Mouse (Mus musculus) cerebellum, adult 8-10 months (tissue): ENCODE measurements at regions not wholly inside any gene's neighbourhood (a gene's known extent, or its start where the extent isn't known, plus 50 kb on each side); places are given as distances from the start of the nearest gene placed in this dataset.
A peak's percentile ranks its signal among the peaks of the same experiment; 100 is the strongest.

Experiments used
- DNase-seq: peaks from one replicate; pipeline ENCODE4 v3.0.0; 2022

DNA sequence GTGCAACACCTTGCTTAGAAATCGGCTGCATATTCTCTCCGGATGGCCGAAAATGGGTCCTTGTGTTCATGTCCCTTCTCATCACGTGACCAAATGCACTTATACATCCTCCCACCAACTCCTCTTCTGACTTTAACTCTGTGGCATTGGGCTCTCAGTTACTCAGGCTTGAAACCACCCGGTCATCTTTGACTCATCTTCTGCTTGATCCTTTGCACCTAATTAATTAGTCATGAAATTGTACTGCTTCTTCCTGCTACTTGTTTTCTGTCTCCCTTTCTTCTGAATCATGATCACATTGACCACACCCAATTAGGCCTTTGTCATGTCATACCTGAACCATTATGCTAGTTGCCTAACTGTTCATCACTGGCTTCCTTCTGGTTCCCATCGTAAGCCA is 208.4 kb upstream of the Fam241a start:
- DNase-seq: no peak

DNA sequence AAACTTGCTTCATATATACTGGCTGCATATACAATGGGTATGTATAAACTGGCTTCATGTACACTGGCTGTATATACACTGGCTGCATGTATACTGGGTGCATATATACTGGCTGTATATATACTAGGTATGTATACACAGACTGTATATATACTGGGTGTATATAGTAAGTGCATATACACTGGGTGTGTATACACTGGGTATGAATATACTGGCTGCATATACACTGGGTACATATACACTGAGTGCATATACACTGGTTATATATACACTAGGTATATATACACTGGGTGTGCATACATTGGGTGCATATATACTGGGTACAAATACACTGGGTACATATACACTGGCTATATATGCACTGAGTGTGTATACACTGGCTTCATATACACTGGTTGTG is 196.9 kb upstream of the Fam241a start:
- DNase-seq: no peak

DNA sequence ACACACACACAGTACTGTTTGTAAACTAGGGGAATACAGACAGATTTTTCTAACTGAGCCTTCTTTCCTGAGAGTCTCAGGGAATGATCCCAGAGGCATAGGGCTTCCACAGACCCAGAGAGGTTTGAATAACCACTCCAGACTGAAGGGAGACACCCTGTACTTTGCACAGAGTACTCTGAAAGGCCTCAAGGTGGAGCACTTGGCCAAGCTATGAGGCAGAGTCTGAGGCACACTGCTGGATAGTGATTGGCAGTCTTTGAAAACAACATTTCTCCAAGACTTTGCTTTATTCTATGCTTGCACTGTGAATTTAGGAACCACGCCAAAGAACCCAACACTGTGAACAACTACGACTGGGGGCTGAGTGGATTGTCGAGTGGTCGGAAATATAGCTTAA is 192.1 kb upstream of the Fam241a start:
- DNase-seq: no peak

DNA sequence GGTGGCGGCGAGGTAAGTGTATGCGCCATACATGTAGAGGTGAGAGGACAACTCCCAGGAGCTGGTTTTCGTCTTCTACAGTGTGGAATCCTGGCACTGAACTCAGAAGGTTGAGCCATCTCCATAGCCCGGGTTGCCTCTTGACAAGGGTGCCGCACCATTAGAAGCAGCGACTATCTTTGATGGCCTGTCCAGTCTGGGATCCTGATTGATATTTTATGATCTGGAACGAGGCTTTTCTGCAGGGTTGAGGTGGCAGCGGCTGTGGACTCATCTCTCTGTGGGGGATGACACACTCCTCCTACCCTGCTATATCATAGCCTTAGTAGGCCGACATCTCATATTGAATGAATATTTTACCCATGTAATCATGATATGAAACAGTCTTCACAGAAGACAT is 191.0 kb upstream of the Fam241a start:
- no peak for DNase-seq

DNA sequence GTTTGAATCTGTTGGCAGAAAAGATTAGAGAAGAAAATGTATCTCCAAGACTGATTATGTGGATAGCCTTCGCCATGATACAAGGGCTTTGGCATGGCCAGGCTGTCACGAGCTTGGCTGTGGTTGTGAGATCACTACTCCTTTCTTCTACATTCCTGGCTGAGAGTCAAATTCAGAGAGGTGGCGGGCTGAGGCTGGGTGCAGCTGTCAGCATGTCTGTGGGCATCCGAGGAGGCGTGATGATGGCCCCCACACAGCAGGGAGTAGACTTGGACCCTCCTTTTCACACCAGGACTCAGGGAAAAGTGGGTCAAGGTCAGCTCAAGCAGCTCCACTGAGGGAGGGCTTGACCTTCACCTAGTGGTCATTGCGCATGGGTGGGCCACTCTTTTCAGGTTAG is 186.3 kb upstream of the Fam241a start:
- no peak for DNase-seq

DNA sequence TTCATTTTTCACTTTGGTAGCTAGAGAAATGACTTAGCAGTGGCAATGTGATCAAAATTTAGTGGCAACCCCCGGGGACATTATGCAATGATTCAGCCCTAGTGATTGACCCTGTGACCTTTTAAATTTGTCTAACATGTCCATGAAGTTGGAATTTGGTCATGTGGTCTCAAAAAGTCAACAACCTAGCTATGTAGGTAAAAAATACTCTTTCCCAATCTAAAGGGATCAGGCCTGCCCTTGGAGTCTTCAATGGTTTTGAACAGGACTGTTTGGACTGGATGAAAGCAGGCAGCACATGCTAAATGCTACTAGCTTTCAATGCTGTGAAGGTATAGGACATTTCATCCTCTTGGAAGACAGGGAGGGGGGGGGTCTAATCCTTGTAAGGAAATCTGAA is 185.3 kb upstream of the Fam241a start:
- DNase-seq: no peak

DNA sequence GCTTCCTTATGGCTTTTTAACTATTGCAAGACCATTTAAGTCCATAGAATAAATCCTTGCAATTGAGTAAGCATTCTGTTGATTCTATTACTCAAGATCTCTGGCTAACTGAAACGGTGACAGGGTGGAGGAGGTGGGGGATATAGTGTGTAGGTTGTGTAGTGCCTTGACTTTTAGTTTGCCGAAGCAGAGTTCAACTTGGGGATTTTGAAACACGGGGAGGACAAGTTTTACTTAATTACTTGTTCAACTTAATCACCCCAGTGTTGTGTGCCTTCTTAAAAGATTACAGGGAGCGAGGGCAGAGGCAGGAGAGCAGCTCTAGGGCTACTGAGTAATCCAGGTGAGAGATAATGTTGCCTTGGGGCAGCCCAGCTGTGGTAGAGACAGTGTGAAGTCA is 171.7 kb upstream of the Fam241a start:
- no peak for DNase-seq

DNA sequence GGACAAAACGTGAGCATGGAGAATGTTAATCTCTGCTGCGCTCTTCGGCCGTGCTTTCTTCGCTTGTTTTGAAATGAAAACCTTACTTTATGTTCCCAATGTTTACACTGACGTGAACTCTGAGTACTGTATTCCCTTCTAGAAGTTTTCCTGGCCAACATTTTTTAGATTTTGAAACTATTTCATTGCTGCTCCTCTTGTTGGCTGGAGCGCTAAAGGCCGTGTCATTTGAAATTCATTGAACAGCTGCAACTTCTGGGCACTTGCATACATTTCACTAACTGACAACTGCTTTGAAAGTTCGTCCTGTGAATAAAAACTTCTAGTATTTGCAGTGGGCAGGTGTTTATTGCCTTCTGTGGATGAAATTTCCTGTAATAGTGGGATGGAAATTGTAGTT is 157.9 kb upstream of the Fam241a start:
- DNase-seq: no peak

DNA sequence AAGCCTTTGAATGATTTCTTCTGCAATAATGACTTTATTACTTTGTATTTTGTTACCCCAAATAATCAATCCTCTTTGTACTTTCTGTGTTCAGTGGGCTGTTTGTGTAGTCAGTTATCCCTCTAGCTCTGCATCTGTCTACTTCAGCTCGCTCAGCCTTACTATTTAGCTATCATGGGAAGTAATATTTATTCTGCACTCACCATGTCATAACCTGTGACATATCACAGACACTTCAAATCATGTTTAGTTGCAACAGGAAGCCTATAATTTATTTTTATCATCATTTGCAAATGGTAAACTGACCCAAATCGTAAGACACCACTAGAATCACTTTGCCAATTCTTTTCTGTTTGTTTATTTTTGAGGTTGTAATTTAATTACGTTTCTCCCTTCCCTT is 147.6 kb upstream of the Fam241a start:
- no peak for DNase-seq

DNA sequence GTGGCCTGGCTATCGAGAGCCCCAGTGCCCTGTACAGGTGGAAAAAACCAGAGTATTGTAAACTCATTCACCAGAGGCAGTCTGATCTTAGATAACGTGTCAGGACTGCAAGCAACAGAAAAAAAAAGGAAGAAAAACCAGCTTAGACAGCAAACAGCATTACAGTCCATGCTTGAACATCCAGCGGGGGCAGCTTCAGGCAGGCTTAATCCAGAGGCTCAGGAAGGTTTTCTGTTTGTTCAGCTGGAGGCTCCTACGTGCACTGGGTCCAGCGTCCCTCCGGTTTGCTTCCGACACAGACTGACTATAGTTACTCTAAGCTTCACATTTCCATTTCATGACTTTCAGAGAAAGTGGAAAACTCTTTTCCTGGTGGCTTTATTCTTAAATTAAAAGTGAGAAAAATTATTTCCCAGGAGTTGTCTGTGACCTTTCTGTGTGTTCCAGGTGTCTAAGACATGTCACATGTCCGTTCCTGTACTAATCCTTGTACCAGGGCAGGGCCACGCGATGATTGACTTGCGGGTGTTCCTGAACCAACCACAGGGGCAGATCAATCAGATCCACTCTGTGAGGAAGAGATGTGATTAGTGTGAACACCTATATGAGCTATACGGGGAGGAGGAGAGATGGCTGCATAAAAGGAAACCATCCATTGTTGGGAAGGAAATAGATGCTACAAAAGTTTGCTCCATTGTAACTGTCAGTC is 144.4 kb upstream of the Fam241a start:
- DNase-seq: no peak

DNA sequence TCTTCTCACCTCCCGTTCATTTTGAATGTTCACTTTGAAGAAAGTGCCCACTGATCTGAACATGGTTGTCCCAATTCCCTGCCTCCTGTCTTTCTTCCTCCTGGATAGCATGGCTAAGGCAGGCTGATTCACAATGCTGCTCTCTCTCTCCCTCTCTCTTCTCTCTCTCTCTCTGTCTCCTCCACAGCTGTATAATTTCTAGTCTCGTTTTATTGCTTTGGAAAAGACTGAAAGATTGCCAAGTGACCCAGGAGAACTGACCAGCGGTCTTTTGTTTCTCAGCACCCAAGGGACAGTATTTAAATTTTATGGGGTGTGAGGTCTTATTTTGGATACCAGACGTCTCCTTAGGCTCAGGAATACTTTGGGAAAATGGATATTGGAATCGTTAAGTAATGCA is 143.1 kb upstream of the Fam241a start:
- no peak for DNase-seq

DNA sequence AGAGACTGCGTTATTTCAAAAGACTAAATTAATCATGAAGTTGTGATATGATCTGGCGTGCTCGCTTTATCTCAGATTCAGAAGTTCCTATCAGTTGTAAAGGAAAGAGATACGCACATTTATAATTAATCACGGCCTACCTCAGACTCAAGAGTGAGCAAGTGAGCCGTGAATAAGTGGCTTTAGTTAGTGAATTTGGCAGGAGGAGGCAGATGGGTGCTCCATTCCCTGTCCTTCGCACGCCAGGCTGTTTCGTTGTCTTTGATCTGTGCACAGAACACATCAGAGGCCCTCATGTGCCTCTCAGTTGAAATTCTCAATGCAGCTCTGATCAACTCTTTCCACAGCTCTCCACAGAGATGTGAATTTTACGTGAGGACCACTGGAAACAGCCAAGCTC is 140.4 kb upstream of the Fam241a start:
- DNase-seq: no peak

DNA sequence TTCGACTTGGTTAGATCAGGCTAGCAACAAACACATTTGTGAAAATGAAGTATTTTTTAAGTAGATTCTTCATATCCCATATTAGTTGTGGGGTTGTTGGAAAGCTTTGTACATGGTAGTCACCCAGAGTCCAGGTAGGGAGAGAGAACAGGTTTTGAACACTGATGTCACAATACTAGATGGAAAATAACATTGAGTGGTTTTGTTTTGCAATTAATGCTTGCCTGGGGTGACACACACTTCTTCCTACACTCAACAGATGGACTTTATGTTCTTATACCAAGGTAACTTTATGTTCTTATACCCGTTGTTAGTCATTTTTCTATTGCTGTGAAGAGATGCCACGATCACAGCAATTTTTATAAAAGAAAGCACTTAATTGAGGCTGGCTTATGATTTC is 134.2 kb upstream of the Fam241a start:
- no peak for DNase-seq

DNA sequence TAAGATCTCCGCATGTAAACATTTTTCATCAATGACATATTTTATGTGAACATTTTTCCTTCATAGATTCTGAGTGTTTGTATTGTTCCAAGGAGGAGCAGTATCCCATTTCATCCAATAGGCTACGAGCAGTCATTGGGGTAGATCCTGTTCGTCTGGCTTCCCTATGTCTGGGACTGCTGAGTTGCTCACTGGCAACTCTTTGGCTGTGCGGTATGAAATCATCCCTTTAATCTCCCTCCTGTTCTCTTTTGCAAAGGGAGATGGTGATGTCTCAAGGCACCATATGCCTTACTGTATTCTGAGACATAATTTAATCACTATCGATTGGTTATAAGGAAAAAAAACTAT is 133.4 kb upstream of the Fam241a start:
- no peak for DNase-seq

DNA sequence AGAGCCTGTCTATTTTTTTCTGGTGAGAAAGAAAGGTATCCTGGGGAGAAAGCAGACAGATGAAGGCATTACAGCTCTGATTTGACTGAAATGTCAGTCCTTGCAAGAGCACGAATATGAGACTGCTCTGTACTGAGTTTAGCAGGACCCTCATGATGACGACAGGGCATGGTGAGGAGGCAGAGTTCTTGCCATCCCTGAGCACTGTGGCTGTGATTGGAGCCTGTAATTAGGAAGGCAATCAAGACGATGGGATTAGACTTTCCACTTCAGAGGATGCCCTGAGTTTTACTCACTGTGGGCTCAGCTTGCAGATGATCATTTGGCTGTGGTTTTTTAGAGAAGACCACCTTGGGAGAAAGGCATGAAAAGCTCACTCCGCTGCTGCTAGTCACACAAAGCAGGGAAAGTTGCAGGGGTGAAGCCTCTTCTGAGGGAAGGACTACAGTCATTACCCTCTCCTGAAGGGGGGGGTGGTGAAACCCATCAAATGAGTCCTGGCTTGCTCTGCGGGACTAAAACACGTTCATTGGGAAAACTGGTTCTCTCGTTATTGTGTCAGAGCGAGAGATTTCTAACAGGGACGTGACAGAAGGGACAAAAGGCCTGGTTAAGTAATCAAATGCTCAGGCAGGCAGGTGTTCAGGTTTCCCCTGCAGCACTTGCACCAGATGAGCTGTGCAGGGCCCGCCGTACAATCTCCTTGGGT is 132.9 kb upstream of the Fam241a start:
- DNase-seq: no peak

DNA sequence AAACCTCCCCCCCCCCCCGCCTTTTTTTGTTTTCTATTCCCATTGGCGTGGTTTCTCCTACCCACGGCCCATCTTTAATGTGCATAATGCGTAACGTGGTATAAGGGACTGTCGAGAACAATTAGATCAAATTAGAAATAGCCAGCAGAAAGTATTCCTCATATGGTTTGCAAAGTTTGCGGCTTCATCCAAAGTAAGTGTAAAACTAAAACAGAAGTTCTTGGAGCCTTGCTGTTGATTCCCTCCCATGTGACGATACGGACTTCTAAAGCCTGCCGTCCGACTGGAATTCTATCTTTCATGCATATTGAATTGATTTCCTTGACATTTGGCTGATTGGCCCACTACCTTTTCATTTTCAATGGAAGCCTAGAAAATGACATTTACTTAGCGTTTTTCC is 128.7 kb upstream of the Fam241a start:
- DNase-seq: no peak

DNA sequence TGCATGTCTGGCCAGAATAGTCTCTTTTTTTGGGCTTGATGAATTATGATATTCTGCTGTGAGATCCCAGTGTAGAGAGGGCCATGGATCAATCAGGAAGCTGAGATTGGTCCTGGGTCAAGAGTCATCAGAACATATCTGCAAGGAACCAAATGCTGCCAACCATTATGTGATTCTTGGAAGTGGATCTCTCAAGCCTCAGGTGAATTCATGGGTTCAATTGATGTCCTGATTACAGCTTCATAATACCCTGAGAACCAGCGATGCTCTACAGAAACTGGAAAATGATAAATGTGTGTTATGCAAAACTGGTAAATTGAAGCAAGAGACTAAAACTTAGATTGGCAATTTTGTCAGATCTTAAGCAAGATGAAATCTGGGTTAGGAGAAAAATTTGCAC is 118.8 kb upstream of the Fam241a start:
- DNase-seq: no peak

DNA sequence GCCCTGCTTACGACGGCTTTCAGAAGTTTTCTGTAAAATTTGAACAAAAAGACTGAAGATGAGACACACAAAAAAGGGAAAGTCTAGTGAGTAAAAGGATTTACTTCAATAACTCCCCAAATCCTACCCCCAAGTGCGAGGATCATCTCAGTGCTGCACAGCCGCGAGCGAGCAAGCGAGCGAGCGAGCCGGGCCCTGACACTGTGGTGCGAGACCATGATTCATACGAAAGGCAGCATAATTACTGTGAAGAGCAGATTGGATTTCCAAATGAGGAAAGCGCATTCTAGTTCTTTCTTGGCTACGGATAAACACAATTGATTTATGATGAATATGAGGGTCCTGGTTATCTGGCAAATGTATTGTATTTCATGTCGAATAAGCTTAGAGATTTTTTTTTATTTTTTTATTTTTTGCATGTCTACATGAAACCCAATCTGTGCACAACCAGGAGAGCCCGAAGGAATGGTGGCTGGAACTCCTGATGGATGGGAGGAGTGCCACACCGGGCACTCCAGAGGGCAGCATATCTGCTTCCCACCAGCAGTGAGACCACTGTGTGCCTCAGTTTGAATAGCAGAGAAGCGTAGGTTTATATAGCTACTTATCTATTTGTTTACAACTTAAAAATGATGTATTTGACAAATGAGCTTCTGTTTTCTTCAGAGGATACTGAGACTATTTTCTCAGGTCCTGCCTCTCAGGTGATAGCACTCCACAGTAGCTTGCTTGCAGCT is 106.9 kb upstream of the Fam241a start:
- DNase-seq: no peak

DNA sequence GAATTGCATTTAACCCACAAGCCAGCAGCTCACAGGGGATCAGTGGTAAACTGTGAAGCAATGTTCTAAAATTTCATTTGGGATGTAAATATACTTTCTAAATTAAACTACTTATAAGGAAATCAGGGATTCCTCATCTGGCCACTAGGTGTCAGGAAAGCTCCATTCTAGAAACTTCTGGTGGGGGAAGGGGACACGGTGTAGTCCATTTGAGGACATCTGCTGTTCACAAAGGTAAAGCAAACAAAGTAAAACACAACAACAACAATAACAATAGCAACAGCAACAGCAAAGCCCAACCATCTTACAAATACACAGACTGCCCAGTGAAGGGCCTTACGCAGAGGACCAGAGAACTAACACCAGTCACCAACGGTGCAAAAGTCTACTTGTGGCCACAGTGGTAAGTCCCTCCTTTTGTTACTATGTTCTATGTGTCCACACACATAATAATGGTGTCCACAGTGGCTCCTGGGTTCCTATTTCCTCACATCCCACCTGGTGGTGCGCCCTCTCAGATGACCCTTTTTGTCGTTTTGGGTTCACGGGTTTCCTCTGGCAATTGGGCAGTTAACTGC is 105.9 kb upstream of the Fam241a start:
- no peak for DNase-seq

DNA sequence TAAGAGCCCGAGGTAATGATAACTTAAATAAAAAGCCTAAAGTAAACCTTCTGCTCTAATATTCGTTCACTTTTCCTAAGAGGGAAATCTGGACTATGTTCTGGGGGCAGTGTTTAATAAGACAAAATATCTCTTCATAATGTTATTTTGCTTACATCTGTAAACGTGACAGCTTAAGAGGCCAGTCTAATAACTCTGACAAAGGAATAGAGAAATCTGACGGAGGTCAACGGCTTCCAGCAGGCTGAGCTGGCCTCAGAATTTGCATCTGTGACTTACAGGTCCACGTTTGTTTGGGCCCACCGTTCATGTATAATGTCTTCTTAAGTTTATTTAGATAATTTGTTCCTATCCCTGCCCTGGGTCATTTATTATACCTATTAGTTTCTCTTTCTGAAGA is 99.6 kb upstream of the Fam241a start:
- no peak for DNase-seq

DNA sequence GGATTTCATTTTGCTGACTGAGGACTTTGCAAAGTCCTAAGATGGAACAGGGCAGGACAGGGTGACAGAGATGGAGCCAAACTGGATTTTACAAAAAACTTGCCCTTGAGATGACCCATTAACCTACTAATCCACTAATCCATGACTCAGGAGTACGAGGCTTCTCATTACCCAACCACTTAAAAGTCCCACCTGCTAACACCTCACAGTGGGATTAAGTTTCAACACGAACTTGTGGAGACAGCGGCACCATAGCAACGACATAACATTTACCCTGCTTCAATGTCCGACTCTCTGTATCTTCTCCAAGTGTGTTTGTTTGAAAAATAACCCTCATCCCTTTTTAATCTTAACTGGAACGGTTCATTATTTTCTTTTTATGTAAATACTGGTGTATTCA is 91.5 kb upstream of the Fam241a start:
- no peak for DNase-seq

DNA sequence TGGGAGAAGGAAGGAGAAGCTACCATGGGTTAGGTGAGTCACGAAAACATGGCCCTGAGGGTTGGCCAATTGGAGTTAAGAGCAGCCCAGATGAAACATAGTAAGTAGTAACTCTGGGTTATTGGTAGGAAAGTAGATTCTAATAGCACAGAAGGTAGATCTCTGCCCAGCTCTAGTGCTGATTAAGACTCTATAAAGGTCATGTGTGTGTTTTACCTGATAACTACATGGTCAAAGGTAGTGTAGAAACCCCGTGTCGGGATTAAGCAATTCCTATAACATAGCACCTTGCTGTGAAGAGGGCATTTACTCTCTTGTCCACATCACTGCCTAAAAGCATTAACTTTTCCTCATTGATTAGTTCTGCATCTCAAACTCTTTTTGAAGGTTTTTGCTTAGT is 89.0 kb upstream of the Fam241a start:
- no peak for DNase-seq

DNA sequence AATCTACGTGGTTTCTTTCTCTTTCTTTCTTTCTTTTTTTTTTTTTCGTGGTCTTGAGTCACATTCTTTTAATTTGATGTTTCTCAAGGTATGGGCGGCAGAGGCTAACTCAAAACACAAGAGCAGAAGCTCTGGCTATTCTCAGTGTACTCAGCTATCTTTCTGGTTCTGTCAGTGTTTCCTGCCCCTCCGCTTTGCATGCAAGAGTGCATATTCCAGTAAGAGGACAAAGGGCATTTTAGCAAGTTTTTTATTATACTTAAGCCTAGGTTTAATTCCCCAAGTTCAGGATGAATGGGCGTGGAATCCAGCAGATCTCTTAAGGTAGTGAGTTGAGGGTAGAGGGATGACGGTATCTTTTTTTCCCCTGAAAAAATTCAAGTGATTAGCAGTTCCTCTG is 81.1 kb upstream of the Fam241a start:
- DNase-seq: no peak

DNA sequence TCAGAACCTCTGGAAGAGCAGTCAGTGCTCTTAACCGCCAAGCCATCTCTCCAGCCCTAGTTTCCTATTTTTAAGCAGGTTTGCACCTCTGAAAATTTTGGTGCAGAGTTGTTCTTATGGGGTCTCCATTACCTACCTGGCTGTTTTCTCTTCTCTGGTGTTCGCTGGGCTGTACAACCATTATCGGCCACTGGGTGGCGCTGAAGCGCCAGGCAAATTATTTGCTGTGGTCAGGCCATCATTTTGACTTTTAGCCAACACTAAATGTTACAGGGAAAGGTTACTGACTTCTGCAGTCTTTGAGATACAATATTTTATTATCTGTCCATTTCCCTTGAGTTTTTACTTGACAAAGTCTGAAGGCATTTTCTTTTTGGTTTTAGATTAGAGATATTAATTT is 74.8 kb upstream of the Fam241a start:
- DNase-seq: peak; percentile 32
